Mouse (Mus musculus) MN1 (cell line): ENCODE data around the gene Rnf2.
"Not testable (repeated sequence)": the region's sequence is repeated elsewhere in the genome, so short reads cannot be mapped to it uniquely, and the experiment has no call there.

Source experiments
- DNase-seq: peaks from one replicate; pipeline ENCODE4 v3.0.0-alpha.2; 2016; ENCODE audit warnings: low spot score

Gene Rnf2

DNA sequence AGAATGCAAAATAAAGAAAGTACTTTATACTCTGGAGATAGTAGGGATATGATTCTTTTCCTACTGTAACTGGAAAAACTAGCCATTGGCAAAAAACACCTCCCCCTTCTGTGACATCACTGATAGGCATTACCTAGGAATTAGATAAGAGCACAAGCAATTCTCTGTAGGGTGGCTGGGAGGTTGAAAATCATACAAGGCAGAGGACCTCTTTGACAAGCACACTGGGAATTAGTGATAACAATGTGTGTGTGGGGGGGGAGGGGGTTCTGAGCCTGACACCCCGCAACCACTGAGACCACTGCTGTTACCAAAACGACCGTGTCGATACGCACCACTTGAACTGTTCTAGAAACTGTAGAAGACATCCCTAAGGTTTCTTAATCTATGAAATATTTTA lies 16.0 kb downstream of the Rnf2 start:
- no peak for DNase-seq

DNA sequence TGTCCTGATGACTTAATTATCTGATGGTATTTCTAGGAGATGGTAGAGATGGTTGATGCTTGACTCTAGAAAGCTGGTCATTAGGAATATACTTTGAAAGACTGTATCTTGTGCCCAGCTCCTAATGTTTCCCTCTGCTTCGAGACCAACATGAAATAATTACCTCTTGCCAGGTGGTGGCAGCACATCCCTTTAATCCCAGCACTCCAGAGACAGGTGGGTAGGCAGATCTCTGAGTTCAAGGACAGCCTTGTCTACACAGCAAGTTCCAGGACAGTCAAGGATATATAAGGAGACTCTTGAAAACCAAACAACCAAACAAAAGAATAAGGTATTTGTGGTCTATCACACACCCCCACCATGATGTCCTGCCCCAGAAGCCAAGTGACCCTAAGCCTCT lies 17.2 kb downstream of the Rnf2 start:
- no peak for DNase-seq

DNA sequence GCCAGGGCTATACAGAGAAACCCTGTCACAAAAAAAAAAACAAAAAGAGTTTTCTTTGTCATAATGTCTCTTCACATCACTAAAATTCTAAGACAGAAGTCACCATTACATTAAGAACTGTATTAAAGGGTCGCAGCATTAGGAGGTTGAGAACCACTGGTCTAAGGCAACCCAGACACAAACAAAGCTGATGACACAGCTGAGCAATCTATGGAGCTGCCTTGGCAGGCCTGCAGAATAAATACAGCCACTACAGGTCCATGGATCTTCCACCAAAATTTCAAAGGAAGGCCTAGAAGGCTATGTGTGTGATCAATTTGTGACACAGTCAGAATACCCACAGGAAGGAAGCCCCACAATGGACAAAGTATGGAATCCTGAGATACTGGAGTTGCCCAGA lies 18.3 kb downstream of the Rnf2 start:
- DNase-seq = no peak

DNA sequence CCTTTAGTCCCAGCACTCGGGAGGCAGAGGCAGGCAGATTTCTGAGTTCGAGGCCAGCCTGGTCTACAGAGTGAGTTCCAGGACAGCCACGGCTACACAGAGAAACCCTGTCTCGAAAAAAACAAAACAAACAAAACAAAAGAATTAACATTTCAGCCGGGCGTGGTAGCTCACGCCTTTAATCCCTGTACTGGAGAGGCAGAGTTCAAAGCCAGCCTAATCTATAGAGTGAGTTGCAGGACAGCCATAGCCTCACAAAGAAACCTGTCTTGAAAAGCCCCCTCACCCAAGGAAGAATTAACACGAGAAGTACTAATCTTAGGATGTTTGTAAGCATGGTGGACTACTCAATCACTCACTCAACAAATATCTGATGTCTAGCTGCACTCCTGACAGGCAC lies 28.4 kb downstream of the Rnf2 start:
- not testable (repeated sequence) for DNase-seq

DNA sequence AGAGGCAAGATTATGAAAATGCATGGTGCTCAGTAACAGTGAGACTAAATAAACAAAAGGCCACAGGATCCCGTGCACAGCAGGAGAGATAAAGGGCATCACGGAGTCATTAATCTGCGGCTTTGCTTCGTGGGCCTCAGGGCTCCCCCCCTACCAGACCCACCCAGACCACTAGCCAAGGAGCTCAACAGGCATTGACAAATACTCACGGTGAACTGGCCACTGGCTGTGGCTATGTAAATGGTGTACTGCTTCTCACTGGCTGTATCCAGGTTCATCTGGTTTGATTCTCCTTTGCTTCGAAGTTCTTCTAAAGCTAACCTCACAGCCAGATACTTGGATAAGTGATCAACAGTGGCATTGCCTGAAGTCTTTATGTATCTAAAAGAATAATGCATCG lies 29.3 kb downstream of the Rnf2 start:
- no peak for DNase-seq

DNA sequence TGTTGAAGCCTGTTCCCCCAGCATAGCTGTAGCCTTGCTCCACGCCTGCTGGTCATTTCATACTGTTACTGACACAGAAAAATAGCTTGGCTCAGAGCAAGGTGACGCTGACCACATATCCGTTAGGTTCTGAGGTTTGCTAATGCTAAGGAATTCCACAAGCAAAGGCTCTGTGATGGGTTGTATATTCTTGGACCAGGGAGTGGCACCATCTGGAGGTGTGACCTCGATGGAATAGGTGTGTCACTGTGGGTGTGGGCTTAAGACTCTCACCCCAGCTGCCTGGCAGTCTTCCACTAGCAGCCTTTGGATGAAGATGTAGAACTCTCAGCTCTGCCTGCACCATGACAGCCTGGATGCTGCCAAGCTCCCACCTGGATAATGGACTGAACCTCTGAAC lies 34.2 kb downstream of the Rnf2 start:
- no peak for DNase-seq

DNA sequence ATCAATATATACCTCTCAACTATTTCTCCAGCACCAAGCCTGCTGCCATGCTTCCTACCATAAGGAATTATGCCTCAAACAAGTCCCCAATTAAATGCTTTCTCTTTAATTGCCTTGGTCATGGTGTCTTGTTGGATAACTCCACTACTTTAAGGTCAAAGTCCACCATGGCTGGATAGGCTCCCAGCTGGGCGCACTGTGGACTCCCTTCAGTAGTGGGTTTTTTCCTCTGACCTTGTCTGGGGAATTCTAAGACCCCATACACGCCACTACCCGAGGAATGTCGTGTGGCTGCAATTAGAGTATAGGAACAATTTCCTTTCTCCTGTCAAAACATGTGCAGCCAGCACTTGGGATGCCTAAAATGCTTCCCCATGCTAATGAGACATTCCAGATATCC lies 35.8 kb downstream of the Rnf2 start:
- no peak for DNase-seq

DNA sequence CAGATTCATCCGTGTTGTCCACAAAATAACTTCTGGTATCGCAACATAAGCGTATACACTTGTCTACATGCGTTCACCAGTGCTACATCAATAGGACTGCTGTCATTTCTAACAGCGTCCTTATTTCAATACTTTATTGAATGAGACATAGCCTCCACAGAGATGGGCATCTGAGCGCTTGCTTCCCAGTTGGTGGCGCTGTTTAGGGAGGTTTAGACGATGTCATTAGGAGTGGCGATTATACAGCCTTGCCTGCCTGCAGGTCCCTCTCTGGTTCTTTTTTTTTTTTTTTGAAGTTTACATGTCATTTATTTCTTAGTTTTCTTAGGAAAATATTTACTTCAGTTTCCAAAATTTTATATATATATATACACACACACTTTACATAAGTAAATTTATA lies 39.5 kb downstream of the Rnf2 start:
- DNase-seq = no peak

DNA sequence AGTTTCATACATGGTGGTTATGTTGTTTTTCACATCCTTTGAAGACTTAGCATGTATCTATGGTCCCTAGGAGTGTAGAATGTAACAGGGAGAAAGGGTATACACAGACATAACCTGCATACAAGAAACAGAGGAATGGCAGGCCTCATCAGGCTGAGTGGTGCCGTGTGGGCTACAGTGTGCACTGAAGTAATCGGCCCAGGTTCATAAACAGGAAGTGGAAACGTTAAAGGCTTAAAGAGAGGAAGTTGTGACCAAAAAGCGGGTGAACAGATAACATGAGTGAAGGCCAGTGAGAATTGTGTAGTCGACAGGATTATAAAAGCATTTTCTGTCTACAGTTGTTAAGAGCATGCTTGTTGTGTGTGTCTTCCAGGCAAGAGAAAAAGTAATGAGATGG lies 43.7 kb downstream of the Rnf2 start:
- no peak for DNase-seq

DNA sequence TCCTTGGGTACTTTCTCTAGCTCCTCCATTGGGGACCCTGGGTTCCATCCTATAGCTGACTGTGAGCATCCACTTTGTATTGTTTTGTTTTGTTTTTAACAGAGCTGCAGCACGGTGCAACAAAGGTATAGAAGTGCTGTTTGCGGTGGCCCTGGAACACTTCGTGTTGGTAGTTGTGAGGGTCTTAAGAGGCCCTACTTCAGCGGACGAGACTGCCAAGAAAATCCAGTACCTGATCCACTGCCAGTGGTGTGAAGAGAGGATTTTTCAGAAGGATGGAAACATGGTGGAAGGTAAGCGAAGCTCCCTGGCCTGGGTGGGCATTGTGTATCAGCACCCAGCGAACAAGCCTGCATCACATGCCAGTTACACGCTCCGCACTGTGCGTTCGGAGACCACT lies 48.8 kb downstream of the Rnf2 start:
- no peak for DNase-seq

DNA sequence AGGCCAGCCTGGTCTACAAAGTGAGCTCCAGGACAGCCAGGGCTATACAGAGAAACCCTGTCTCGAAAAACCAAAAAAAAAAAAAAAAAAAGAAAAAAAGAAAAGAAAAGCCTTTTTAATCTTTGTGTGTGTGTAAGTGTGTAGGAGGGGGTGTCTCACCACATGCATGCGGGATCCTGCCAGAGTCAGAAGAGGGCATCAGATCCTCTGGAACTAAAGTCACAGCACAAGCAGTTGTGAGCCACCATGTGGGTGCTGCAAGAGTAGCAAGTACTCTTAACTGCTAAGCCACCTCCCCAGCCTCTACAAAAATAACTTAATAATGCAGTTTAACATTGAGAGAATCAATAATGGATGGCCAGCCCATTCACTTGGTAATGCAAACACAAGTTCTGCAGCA lies 49.9 kb downstream of the Rnf2 start:
- no peak for DNase-seq

DNA sequence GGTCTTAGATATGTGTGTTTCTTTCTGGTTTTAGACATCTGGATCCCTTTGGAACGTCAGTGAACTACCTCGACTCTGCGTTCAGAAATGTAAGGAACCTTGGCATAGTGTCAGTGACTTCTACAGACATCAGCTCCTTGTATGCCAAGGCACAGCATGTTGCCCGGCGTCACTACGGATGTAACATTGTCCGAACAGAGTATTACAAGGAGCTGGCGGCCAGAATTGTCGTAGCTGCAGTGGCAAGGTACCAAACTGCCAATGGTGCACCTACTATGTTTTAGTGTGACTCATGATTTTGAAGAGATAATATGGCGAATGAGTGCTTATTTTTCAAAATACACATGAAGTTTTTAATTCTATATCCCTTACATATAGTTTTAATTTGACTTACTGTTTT lies 50.9 kb downstream of the Rnf2 start:
- no peak for DNase-seq

DNA sequence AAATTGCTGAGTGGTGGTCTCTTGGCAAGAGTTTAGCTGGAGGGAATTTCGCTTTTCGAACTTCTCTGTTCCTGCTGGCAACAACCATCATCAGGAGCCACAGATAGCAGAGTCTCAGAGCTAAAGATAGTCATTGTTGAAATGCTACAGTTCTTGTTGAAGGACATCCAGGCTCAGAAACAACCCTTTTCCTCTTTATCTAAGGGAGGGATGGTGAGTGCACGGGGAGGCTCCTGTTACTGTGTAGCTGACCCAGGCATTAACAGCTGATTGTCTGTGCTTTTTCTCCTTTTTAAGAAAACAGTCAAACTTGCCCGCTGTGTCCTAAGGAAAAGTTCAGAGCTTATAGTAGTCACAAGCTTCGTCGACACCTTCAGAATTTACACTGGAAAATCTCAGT lies 65.3 kb downstream of the Rnf2 start:
- no peak for DNase-seq

DNA sequence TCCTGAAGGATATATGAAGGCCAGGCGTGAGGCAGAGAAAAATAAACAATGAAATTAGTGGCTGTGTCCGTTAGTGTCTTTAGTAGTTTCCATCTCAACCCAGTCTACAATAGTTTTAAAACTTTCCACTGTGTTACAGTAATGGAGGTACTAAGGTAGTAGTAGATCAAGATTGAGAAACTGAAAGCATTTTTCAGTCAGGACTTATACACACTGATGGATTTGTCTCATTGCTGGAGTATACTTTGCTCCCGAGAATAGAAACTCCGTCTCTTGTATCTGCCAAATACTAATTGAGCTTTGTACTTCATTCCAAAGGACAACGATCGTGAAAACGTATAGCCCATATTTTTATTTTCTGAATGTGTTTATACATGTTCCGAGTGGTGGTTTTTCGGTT lies 71.4 kb downstream of the Rnf2 start:
- DNase-seq = no peak

DNA sequence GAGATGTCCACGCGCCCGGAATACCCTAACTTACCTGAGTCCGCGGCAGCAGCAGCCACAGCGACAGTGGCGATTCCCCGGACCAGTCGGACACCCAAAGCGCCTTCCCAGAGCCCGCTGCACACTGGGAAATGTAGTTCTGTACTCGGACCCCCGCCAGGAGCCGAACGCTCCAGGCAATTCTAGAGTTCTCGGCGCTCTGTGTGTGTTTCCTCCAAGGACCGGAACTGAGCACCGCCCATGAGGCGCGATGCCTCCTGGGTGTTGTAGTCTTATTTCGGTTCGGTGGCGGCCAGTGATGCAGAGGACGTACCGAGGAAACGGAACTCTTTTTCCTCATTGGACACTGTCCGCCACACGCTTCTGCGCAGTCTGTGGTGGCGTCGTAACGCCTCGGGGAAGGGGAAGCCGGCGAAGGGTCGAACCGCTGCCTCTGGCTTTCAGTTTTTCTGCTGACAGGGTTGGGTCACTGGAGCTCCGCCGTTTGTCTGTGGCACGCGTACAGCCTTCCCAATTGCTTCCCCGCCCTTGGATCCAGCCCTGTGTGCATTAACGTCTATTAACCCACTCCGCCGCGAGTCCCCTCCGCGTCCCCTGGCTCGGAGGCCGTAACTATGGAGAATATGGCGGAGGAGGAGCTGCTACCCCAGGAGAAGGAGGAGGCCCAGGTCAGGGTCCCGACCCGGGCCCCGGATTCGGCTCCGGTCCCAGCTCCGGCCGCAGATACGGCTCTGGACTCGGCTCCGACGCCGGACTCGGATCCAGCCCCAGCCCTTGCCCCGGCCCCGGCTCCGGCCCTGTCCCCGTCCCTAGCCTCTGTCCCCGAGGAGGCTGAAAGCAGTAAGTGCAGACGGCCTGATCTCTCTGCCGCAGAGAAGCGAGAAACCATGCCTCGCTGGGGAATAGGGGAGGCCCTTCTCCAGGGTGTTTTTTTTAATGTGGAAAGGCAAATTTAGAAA lies 72.2 kb downstream of the Rnf2 start, which contains the start of the genes Swt1 and Trmt1l:
Gene Swt1 (minus strand): TSS at position 193 of the 959 bp plus-strand sequence.
Gene Trmt1l (plus strand): TSS at position 280 of the 959 bp plus-strand sequence.
- DNase-seq = peak; percentile 99

DNA sequence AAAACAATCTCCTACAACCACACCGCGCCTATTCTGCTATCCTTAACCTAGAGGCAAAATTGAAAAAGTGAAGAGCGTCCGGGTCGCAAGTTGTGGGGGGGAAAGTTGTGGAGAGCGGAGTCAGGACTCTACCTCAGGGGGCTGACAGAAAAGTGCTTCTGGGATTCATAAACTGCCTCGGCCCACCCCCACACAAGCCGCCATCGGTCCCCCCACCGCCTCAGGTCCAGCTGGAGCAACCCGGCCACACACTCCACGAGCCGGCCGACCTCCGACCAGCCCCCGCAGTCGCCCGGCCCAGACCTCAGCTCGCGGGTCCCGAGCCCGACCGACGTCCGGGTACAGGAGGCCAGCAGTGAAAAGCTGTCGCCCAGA lies 72.9 kb downstream of the Rnf2 start:
- DNase-seq = no peak

DNA sequence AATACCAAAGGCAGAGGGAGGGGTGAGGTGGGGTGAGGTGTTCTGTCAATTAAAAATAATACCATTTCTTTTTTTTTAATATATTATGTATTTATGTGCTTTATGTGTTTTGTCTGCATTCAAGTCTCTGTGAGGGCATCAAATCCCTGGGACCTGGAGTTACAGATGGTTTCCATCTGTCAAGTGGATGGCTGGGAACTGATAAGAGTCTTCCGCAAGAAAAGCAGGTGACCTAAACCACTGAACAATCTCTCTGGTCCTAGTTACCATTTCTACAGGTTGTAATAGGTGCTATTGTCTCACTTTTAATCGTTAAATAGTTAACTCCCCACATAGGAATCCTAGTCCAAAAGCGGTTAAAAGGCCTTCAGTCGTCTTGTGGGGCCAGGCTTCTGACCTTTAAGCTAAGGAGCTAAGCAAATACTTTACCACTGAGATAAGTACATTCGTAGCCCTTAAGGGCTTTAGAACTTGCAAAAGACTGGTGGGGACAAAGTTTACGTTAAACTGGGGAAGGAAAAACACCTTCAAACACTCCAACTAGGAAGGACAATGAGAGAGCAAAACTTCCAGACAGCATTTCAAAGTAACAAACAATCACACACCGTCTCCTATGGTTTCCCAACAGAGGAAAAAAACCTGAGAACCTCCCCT lies 73.7 kb downstream of the Rnf2 start:
- peak; percentile 33 for DNase-seq

DNA sequence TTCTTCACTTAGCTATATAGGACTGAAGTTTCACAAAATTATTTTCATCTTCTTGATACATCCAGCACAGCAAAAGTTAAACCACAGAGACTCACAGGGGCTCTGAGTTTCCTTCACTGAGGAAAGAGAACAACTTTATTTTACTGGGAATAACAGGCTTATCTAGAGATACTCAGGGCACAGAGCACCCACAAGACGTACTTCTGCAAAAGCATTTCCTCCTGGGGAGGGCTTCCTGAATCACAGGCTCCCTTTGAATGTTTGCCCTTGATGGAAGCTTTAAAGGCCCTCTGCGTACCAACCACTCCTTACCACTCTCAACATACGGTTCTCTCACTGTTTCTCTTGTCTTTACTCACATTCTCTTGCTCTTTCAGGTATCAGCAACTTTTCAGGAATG lies 78.6 kb downstream of the Rnf2 start:
- no peak for DNase-seq

DNA sequence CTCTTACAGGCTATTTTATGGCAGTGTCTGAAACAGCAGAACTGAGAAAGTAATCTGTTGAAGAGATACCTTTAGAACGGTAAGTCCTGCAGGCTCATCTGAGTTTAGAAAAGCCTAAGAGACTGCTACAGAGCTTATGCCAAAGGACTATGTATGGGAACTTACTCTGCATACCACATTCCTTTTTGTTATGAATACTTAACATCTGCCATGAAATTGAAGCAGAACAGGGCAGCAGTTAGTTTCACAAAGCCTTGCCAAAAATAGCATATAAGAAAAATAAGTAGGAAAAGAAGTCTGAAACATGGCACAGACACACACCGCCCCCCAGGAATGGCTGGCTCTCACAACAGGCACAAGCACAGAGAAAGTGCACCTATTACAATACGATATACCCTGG lies 90.9 kb downstream of the Rnf2 start:
- no peak for DNase-seq
